Mouse (Mus musculus): ENCODE results near the gene Olfr1392.
A peak's percentile ranks its signal among the peaks of the same experiment; 100 is the strongest.

GRCm38 (mm10) chr11:49250422-49251379 lies 34.4 kb upstream of the Olfr1392 start:
- TF ChIP-seq CTCF (IDR thresholded peaks at IDR 0.05; ENCODE audit: borderline replicate concordance, insufficient read depth, low read length) (no peak), POLR2A (IDR thresholded peaks at IDR 0.05; ENCODE audit: low read depth, low read length) (peak; percentile 98)

Measured in embryonic fibroblast, embryonic 13.5 days (primary cell).